Mouse (Mus musculus) small intestine, adult 2 months (tissue): ENCODE data around the gene Tnfrsf1b.

ENCODE experiments used
- CTCF ChIP-seq: fragments of 200-500 bp; IDR thresholded peaks from 2 replicates; pipeline ENCODE4 v1.5.1; 2012; ENCODE audit warnings: low read depth, mild to moderate bottlenecking, control low read depth, inconsistent platforms, low read length, moderate library complexity, mixed read lengths; ENCODE audit not compliant: insufficient replicate concordance, insufficient read length; ENCODE audit errors: extremely low read depth
- POLR2A ChIP-seq: fragments of 200-500 bp; IDR thresholded peaks from 2 replicates; pipeline ENCODE4 v1.6.1; 2012; ENCODE audit warnings: low read depth, mild to moderate bottlenecking, control low read depth, inconsistent platforms, low read length, moderate library complexity

DNA sequence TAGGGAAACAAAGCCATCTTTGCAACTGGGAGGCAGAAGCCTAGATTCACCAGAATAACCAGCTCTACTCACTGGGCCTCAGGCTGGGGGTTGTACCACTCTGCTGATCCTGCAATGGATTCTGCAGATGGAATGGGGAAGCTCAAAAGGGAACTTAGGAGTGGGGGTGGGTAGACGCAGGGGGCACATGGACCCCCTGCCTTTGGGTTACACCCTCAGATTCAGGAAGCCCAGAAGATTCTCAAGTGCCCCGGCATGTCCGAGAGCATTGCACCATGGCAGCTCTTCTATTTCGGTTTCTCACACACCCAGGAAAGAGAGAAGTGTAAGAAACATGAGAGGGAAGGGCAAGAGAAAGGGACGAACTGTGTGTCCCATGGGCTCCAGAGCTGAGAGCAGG is 23.5 kb upstream of the Tnfrsf1b start:
- no peak for TF ChIP-seq CTCF
- no peak for TF ChIP-seq POLR2A
